Mouse (Mus musculus) cerebellum, adult 2 months (tissue): ENCODE data around the gene Sync. TPM values are rescaled to one million over a fixed set of nuclear protein-coding genes. Genes with fewer than 3 reads are reported as not detected.

Source experiments
- DNase-seq, 2 experiments: peaks; one replicate each; pipeline ENCODE4 v3.0.0; 2021
- H3K27ac ChIP-seq: fragments of 200-500 bp; 2 replicates; pipeline ENCODE4 v1.5.1; 2012; ENCODE audit warnings: low read length, control low read depth, inconsistent platforms; ENCODE audit not compliant: insufficient read depth
- H3K27me3 ChIP-seq: fragments of 200-500 bp; 2 replicates; pipeline ENCODE4 v1.6.1; 2012; ENCODE audit warnings: inconsistent platforms, mild to moderate bottlenecking, low read length, moderate library complexity; ENCODE audit not compliant: control insufficient read depth, insufficient read depth
- H3K4me1 ChIP-seq: fragments of 200-500 bp; 2 replicates; pipeline ENCODE4 v1.6.1; 2011; ENCODE audit warnings: low read length; ENCODE audit not compliant: control insufficient read depth, insufficient read depth
- H3K4me3 ChIP-seq: fragments of 200-500 bp; replicated peaks from 2 replicates; pipeline ENCODE3; 2011; ENCODE audit warnings: mild to moderate bottlenecking, low read depth, low read length, control low read depth; ENCODE audit not compliant: insufficient read depth
- CTCF ChIP-seq: fragments of 200-500 bp; IDR thresholded peaks from 2 replicates; pipeline ENCODE4 v1.5.1; 2011; ENCODE audit warnings: low read depth, mild to moderate bottlenecking, control low read depth, low read length, moderate library complexity, borderline replicate concordance; ENCODE audit not compliant: insufficient read depth
- POLR2A ChIP-seq: fragments of 200-500 bp; IDR thresholded peaks from 2 replicates; pipeline ENCODE4 v1.6.1; 2011; ENCODE audit warnings: low read length, control low read depth, borderline replicate concordance; ENCODE audit not compliant: insufficient read depth
- WGBS: fragments of 180-500 bp; shearing (Covaris S2); methylation state at CpG from one replicate; pipeline ENCODE4 v1.1.7; 2018; 5-methylcytosine and 5-hydroxymethylcytosine counted together
- polyA plus RNA-seq: library from polyadenylated mRNA; depleted of rRNA; stranded (reverse); fragments of >200 nt; gene quantifications from 2 replicates; pipeline ENCODE4 v1.2.3, GENCODE M21; 2012

Sync gene
- polyA plus RNA-seq, 1 experiment: 1.4 TPM

DNA sequence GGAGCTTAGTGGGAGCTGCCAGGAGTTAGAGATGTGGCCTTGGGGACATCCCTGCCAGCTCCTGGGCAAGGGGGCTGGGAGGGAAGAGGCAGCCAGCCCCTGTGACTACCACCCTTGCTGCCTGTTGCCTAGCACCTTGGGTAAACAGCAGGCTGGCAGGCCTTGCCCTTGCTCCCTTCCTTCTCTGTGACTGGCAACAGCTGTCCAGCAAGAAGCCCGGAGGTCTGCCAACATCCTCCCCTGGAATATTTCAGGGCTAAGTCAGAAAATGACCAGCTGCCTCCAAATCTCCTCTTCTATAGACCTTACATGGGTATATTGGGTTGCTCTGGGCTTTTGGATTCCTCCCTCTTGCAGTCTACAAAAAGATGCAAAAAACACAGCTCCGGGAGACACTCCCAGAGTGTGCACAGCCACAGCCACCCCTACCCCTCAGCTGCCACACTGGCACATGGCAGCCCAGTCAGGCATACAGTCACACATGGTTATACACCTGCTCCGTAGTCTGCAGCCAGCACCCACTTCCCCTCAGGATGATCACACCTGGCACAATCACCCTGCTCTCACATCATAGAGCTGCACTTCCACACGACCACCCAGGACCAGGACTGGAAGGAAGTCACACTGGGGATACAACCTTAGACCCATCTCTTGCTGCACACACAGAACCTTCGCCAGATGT lies 1.3 kb upstream of the Sync start:
- DNase-seq: no peak
- WGBS: 33% methylated on average over 5 of the region's 5 CpGs

GRCm38 (mm10) chr4:129286683-129287471 lies 540 bp upstream of the Sync start:
- Histone ChIP-seq H3K27me3 (no peaks in the 10 kb centered on the region), H3K27ac (no peak overlapping the region), H3K4me1 (peaks cover 12% of the 10 kb centered on the region), H3K4me3 (peak overlapping the region; percentile 32)
- TF ChIP-seq CTCF (no peak), POLR2A (no peak)
- no peak for DNase-seq
- 3% methylated on average over 28 of the region's 28 CpGs for WGBS

More for the DNA sequence above, 1.3 kb upstream of the Sync start:
- TF ChIP-seq POLR2A: no peak
- no peak for TF ChIP-seq CTCF
- H3K4me3 ChIP-seq: no peak overlapping the region
- H3K27ac ChIP-seq: no peak overlapping the region
- no peaks in the 10 kb centered on the region for H3K27me3 ChIP-seq
- H3K4me1 ChIP-seq: peaks cover 12% of the 10 kb centered on the region

- 55% methylated on average over 3 of the region's 3 CpGs for WGBS
- no peak overlapping the region for H3K27ac ChIP-seq
- TF ChIP-seq POLR2A (no peak), CTCF (no peak)
- H3K27me3 ChIP-seq: no peaks in the 10 kb centered on the region
- H3K4me3 ChIP-seq: no peak overlapping the region
- no peak for DNase-seq
- peaks cover 10% of the 10 kb centered on the region for H3K4me1 ChIP-seq
These were observed 650 bp downstream of the Sync start for GRCm38 (mm10) chr4:129288067-129288466.

- no peaks in the 10 kb centered on the region for H3K27me3 ChIP-seq
- 93% methylated on average over 8 of the region's 8 CpGs for whole genome bisulfite sequencing
- DNase-seq: no peak
- TF ChIP-seq CTCF: no peak
- no peak for TF ChIP-seq POLR2A
- peaks cover 10% of the 10 kb centered on the region for H3K4me1 ChIP-seq
- no peak overlapping the region for H3K27ac ChIP-seq
- H3K4me3 ChIP-seq: no peak overlapping the region
These were observed 2.3 kb downstream of the Sync start for GRCm38 (mm10) chr4:129289671-129290070.

DNA sequence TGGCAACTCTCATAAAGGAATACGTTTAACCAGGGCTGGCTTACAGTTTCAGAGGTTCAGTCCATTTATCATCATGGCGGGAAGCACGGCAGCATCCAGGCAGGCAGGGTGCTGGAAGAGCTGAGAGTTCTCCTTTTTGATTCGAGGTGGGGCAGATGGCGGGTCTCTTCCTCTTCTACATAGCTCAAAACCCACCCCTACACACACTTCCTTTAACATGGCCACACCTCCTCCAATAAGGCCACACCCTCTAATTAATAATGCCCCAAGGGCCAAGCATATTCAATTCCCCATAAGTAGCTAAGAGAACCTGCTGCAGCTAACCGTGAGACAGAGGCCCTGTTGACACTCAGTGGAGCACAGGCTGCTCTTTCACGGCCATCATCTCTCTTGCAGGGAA lies 5.4 kb downstream of the Sync start:
- H3K27me3 ChIP-seq: no peaks in the 10 kb centered on the region
- 85% methylated on average over 7 of the region's 7 CpGs for WGBS

DNA sequence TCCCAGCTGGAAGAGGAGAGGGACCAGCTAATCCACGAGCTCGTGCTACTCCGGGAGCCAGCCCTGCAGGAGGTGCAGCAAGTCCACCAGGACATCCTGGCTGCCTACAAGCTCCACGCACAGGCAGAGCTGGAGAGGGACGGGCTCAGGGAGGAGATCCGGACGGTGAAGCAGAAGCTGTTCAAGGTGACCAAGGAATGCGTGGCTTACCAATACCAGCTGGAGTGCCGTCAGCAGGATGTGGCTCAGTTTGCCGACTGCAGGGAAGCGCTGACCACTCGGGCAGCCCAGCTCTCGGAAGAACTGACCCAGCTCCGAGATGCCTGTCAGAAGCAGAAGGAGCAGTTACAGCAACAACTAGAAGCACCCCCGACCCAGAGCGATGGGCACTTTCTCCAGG lies 6.3 kb downstream of the Sync start:
- TF ChIP-seq POLR2A (no peak), CTCF (no peak)
- Histone ChIP-seq H3K4me3 (peak overlapping the region; percentile 23), H3K27me3 (no peaks in the 10 kb centered on the region), H3K4me1 (peaks cover 3% of the 10 kb centered on the region; the same call in 1 of the 2 replicates), H3K27ac (no peak overlapping the region)
- 31% methylated on average over 16 of the region's 16 CpGs for WGBS
- no peak for DNase-seq

More for the DNA sequence above, 5.4 kb downstream of the Sync start:
- Histone ChIP-seq H3K4me3 (no peak overlapping the region), H3K4me1 (peaks cover 3% of the 10 kb centered on the region; the same call in 1 of the 2 replicates), H3K27ac (no peak overlapping the region)
- DNase-seq: no peak
- TF ChIP-seq CTCF: no peak
- no peak for TF ChIP-seq POLR2A

DNA sequence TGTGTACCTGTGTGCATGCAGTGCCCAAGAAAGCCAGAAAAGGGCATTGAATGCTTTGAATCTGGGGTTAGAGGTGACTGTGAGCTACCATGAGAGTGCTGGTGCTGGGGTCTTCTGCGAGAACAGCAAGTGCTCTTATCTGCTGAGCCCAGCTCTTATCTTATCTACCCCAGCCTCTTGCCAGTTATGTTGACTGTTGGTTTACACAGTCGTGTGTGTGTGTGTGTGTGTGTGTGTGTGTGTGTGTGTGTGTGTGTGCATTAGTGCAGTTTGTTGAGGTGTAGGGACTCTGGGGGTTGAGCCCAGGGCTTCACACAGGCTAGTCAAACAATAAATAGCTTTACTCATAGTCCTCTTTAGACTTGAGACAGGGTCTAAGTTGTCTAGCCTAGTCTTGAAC lies 7.8 kb downstream of the Sync start:
- DNase-seq: no peak
- no peaks in the 10 kb centered on the region for H3K27me3 ChIP-seq
- H3K27ac ChIP-seq: no peak overlapping the region
- H3K4me3 ChIP-seq: no peak overlapping the region
- WGBS: 87% methylated on average over 2 of the region's 2 CpGs
- TF ChIP-seq POLR2A (no peak), CTCF (no peak)
- H3K4me1 ChIP-seq: peaks cover 3% of the 10 kb centered on the region; the same call in 1 of the 2 replicates

GRCm38 (mm10) chr4:129296066-129296465 lies 8.6 kb downstream of the Sync start:
- no peaks in the 10 kb centered on the region for H3K27me3 ChIP-seq
- no peak for DNase-seq
- no peak overlapping the region for H3K4me3 ChIP-seq
- no peak for TF ChIP-seq POLR2A
- no peak for TF ChIP-seq CTCF
- H3K27ac ChIP-seq: no peak overlapping the region
- peaks cover 3% of the 10 kb centered on the region; the same call in 1 of the 2 replicates for H3K4me1 ChIP-seq
- 89% methylated on average over 7 of the region's 7 CpGs for WGBS
